ENCODE assay signal across 7 mouse cellular contexts in the genomic region with DNA sequence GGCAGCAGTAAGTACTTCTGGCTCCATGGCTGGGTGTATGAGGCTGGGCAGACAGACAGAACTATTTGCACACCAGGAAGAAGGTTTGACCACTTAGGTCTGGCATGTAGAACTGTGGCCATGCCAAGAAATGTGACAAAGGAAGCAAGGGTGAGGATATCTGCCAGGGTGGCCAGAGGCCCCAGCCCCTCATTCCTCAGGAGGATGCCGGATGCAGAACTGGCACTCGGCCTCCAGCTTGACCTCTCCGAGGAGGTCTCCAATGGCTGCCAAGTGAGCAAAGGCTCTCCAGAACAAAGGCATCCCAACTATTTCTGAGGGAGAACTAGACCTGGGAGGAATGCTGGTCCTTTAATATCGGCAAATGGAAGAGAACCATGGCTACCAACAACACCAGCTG.
A peak's percentile ranks its signal among the peaks of the same experiment; 100 is the strongest.
DNase-seq lines count a peak whose midpoint lies in the region.

No protein-coding gene starts in this region.

- intact Hi-C loops in heart, postnatal 36 days (cut with DNase I), result no loop called here
- intact Hi-C loops in left cerebral cortex, postnatal 10 days (cut with DNase I), result no loop called here

- peak; percentile 73 for DNase-seq in adrenal gland, postnatal 14 days
- DNase-seq in gastrocnemius, adult 8-10 months (ENCODE audit: low spot score in 2 of 2), result peak; percentile 12 to 41
- peak; percentile 58 to 60 for DNase-seq in heart, postnatal 36 days
- DNase-seq in lung, postnatal 36 days, result peak; percentile 76
- no peak for DNase-seq in liver
- no peak for DNase-seq in left cerebral cortex, postnatal 10 days (ENCODE audit: extremely low spot score in 1 of 2, low spot score in 2 of 2)
- no peak for DNase-seq in thymus, postnatal 4 days

Comparison
In these comparisons a context has a peak if more than half of its experiments do, and no peak if none do; other contexts are left out.
1. DNase-seq: peak in adrenal gland, postnatal 14 days (single experiment), gastrocnemius, adult 8-10 months (2 of 2), heart, postnatal 36 days (2 of 2) and lung, postnatal 36 days (single experiment); none in liver (single experiment), left cerebral cortex, postnatal 10 days (0 of 2) and thymus, postnatal 4 days (single experiment).